Mouse (Mus musculus): ENCODE data around the gene 1810049J17Rik.

DNA sequence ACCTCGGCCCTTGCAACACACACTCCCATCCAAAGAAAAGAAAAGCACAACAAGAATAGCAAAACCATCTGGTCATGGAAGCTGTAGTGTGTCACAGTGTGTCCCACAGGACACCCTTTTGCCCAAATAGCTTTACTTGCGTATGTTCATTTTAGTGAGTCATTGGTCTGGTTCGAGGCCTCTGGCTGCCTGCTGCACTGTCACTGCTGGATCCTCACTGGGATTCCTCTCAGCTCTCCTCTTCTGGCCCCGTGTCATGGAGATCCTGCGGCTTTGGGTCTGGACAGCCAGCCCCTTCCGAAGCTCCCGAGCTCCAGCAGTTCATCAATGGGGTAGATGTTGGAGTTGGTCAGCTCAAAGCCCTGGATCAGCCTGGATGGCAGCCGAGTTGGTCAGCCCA is 3.2 kb downstream of the 1810049J17Rik start:
- TF ChIP-seq POLR2A (IDR thresholded peaks at IDR 0.05; ENCODE audit: insufficient read length, low read depth) (no peak), USF1 (IDR thresholded peaks at IDR 0.05; ENCODE audit: low read depth) (no peak), MYOG (IDR thresholded peaks at IDR 0.05; ENCODE audit: control insufficient read depth in 1 of 3, insufficient read depth in 1 of 3, insufficient read length in 2 of 3, low read depth in 2 of 3) (no peak), MYOD1 (IDR thresholded peaks at IDR 0.05; ENCODE audit: control insufficient read depth in 1 of 3, insufficient read length in 2 of 3, low read depth in 2 of 3) (no peak), MAX (IDR thresholded peaks at IDR 0.05; ENCODE audit: low read depth) (no peak), E2F4 (IDR thresholded peaks at IDR 0.05; ENCODE audit: insufficient read depth) (no peak), POLR2AphosphoS2 (IDR thresholded peaks at IDR 0.05; ENCODE audit: insufficient read length, low read depth) (no peak), CEBPB (IDR thresholded peaks at IDR 0.05; ENCODE audit: insufficient read depth, poor library complexity, severe bottlenecking) (no peak), REST (IDR thresholded peaks at IDR 0.05; ENCODE audit: insufficient read depth, insufficient read length) (no peak), TCF12 (IDR thresholded peaks at IDR 0.05; ENCODE audit: insufficient read depth, poor library complexity, severe bottlenecking) (no peak), SRF (IDR thresholded peaks at IDR 0.05; ENCODE audit: control insufficient read depth, insufficient read length, low read depth) (no peak), TCF3 (IDR thresholded peaks at IDR 0.05; ENCODE audit: insufficient read length, low read depth) (no peak)
